Mouse (Mus musculus): ENCODE measurements at regions not wholly inside any gene's neighbourhood (a gene's known extent, or its start where the extent isn't known, plus 50 kb on each side); places are given as distances from the start of the nearest gene placed in this dataset.

DNA sequence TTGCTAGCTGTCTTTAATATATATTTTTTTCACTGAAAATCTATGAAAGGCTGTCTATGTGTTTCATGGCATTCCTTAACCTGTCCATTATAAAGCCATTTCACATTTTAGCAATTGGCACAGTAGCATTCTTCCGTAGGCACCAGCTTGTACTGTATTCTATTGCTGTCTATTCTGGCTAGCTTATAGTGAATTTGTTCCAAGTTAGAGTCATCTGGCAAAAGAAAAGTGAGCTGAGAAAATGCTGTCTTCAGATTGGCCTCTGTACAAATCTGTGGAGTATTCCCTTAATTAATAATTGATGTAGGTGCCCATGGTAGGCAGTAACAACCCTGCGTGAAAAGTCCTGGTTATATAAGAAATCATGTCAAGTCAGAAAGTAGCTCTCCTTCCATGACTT, 304.3 kb downstream of the Slc16a7 start:
- no peaks in the 10 kb centered on the region for H3K36me3 ChIP-seq (ENCODE audit: control insufficient read depth, insufficient read depth, low read length)
- H3K4me3 ChIP-seq (replicated peaks; ENCODE audit: low read depth, low read length): no peak overlapping the region
- DNase-seq (no peak), ATAC-seq (ENCODE audit: low FRiP score, low TSS enrichment) (no peak)
- 87% methylated on average over 2 of the region's 2 CpGs for WGBS
- no peak overlapping the region for H3K27ac ChIP-seq (replicated peaks; ENCODE audit: low read depth, low read length)
- no peak overlapping the region for H3K9ac ChIP-seq (replicated peaks; ENCODE audit: low read length)
- no peak overlapping the region for H3K4me2 ChIP-seq (ENCODE audit: low read length)
- H3K9me3 ChIP-seq (ENCODE audit: control insufficient read depth, low read length): no peaks in the 10 kb centered on the region
- no peaks in the 10 kb centered on the region for H3K4me1 ChIP-seq (ENCODE audit: control insufficient read depth, insufficient read depth, low read length)
- H3K27me3 ChIP-seq (ENCODE audit: control insufficient read depth, insufficient read depth, low read length): no peaks in the 10 kb centered on the region

DNA sequence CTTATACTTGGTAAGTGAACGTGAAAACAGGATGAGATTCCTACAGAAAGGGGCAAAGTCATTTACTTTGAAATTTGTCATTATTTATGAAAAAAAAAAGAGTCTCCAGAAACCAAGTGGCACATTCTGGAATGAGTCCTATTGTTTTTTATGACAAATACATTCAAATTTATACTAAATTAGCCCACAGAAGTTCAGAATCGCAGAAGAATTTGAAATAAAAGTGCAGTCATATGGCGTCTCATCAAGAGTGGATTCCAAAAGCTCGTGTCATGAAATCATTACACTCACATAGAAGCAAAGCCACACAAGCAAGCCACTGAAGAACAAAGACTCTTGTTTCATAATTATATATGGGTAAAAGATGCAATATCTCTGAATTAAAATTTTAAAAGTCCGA, 316.9 kb downstream of the Slc16a7 start:
- DNase-seq (no peak), ATAC-seq (ENCODE audit: low FRiP score, low TSS enrichment) (no peak)
- Histone ChIP-seq H3K4me1 (ENCODE audit: control insufficient read depth, insufficient read depth, low read length) (no peaks in the 10 kb centered on the region), H3K27ac (replicated peaks; ENCODE audit: low read depth, low read length) (no peak overlapping the region), H3K27me3 (ENCODE audit: control insufficient read depth, insufficient read depth, low read length) (no peaks in the 10 kb centered on the region), H3K4me2 (ENCODE audit: low read length) (no peak overlapping the region), H3K4me3 (replicated peaks; ENCODE audit: low read depth, low read length) (no peak overlapping the region), H3K36me3 (ENCODE audit: control insufficient read depth, insufficient read depth, low read length) (no peaks in the 10 kb centered on the region), H3K9ac (replicated peaks; ENCODE audit: low read length) (no peak overlapping the region), H3K9me3 (ENCODE audit: control insufficient read depth, low read length) (no peaks in the 10 kb centered on the region)
- WGBS: 90% methylated on average over 5 of the region's 5 CpGs

DNA sequence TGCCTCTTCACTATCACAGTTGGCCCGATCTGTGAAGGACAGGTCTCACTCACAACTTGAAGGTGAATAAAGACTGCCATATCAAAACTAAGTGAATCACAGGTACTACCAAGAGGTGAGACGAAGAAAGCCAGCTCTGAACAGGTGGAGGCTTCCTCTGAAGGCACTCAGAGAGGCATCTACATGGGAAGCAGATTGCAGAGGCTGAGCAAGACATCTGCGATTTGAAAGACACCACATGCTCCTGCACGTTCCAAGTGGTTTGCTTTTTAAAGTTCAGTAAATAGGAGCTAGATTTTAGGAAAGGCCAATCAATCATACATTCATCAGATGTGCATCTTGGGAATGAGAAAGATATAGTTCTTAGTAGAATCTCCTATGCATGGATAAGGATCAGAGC, 319.0 kb downstream of the Slc16a7 start:
- Histone ChIP-seq H3K27ac (replicated peaks; ENCODE audit: low read depth, low read length) (no peak overlapping the region), H3K4me1 (ENCODE audit: control insufficient read depth, insufficient read depth, low read length) (no peaks in the 10 kb centered on the region), H3K9ac (replicated peaks; ENCODE audit: low read length) (no peak overlapping the region), H3K9me3 (ENCODE audit: control insufficient read depth, low read length) (no peaks in the 10 kb centered on the region), H3K4me2 (ENCODE audit: low read length) (no peak overlapping the region), H3K36me3 (ENCODE audit: control insufficient read depth, insufficient read depth, low read length) (no peaks in the 10 kb centered on the region), H3K27me3 (ENCODE audit: control insufficient read depth, insufficient read depth, low read length) (no peaks in the 10 kb centered on the region), H3K4me3 (replicated peaks; ENCODE audit: low read depth, low read length) (no peak overlapping the region)
- ATAC-seq (ENCODE audit: low FRiP score, low TSS enrichment) (no peak), DNase-seq (no peak)
- 89% methylated on average over 4 of the region's 4 CpGs for WGBS

DNA sequence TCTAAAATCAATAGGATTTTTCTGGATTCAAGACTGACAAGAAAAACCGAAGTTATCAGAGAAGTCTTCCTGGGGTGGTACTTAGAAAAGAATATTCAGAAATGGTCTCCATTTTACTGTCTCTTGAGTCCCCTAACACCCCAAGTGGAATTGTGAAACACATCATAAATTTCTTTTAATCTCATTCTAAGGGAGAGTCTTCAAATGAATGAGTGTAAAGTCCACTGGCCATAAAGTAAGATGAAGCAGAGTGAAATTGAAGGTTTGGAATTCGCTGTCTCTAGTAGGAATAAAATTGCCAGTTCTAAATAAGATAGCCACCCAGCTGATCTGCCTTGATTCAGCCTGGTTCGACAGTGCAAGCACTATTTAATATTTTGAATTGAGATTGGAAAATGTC, 350.0 kb downstream of the Slc16a7 start:
- DNase-seq (no peak), ATAC-seq (ENCODE audit: low FRiP score, low TSS enrichment) (no peak)
- Histone ChIP-seq H3K9me3 (ENCODE audit: control insufficient read depth, low read length) (no peaks in the 10 kb centered on the region), H3K9ac (replicated peaks; ENCODE audit: low read length) (no peak overlapping the region), H3K4me1 (ENCODE audit: control insufficient read depth, insufficient read depth, low read length) (no peaks in the 10 kb centered on the region), H3K27me3 (ENCODE audit: control insufficient read depth, insufficient read depth, low read length) (no peaks in the 10 kb centered on the region), H3K27ac (replicated peaks; ENCODE audit: low read depth, low read length) (no peak overlapping the region), H3K4me3 (replicated peaks; ENCODE audit: low read depth, low read length) (no peak overlapping the region), H3K4me2 (ENCODE audit: low read length) (no peak overlapping the region), H3K36me3 (ENCODE audit: control insufficient read depth, insufficient read depth, low read length) (no peaks in the 10 kb centered on the region)
- WGBS: 87% methylated on average over 3 of the region's 3 CpGs

DNA sequence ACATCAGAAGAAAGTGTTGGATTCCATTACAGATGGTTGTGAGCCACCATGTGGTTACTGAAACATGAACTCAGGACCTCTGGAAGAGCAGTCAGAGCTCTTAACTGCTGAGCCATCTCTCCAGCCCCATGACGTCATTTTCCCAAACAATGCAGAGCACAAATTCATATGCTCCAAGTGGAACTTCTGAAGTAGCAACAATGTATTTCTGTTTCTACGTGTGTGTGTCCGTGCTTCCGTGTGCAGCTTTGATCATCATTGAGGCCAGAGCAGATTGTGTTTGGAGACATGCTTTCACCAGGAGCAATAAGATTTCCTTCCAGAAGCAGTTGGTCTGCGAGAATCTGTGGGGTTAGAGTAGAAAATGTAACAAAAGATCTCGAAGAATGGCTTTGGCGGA, 353.6 kb downstream of the Slc16a7 start:
- WGBS: 79% methylated on average over 7 of the region's 7 CpGs
- DNase-seq (no peak), ATAC-seq (ENCODE audit: low FRiP score, low TSS enrichment) (no peak)
- Histone ChIP-seq H3K36me3 (ENCODE audit: control insufficient read depth, insufficient read depth, low read length) (no peaks in the 10 kb centered on the region), H3K4me2 (ENCODE audit: low read length) (no peak overlapping the region), H3K27ac (replicated peaks; ENCODE audit: low read depth, low read length) (no peak overlapping the region), H3K4me3 (replicated peaks; ENCODE audit: low read depth, low read length) (no peak overlapping the region), H3K9ac (replicated peaks; ENCODE audit: low read length) (no peak overlapping the region), H3K27me3 (ENCODE audit: control insufficient read depth, insufficient read depth, low read length) (no peaks in the 10 kb centered on the region), H3K4me1 (ENCODE audit: control insufficient read depth, insufficient read depth, low read length) (no peaks in the 10 kb centered on the region), H3K9me3 (ENCODE audit: control insufficient read depth, low read length) (no peaks in the 10 kb centered on the region)

DNA sequence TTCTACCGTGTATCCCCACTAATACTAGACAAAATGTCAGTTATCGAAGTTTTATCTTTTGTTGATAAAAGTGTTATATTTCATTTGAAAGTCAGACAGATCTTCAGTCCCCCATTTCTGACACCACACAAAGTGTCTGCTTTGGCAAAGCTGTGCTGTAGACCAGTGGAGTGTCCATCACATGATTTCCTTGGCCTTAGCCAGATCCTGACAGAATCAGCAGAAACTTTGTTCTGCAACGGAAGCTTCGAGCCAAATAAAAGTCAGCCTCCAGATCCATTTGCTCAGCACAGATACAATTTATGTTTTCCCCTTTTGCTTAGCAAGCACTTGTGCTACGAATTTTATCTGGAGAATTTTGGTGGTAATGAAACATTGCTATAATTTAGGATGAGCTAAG, 360.9 kb downstream of the Slc16a7 start:
- Histone ChIP-seq H3K27me3 (ENCODE audit: control insufficient read depth, insufficient read depth, low read length) (no peaks in the 10 kb centered on the region), H3K4me3 (replicated peaks; ENCODE audit: low read depth, low read length) (no peak overlapping the region), H3K9ac (replicated peaks; ENCODE audit: low read length) (no peak overlapping the region), H3K36me3 (ENCODE audit: control insufficient read depth, insufficient read depth, low read length) (no peaks in the 10 kb centered on the region), H3K9me3 (ENCODE audit: control insufficient read depth, low read length) (no peaks in the 10 kb centered on the region), H3K4me2 (ENCODE audit: low read length) (no peak overlapping the region), H3K27ac (replicated peaks; ENCODE audit: low read depth, low read length) (no peak overlapping the region), H3K4me1 (ENCODE audit: control insufficient read depth, insufficient read depth, low read length) (no peaks in the 10 kb centered on the region)
- no peak for DNase-seq
- no peak for ATAC-seq (ENCODE audit: low FRiP score, low TSS enrichment)
- WGBS: 86% methylated on average over 5 of the region's 5 CpGs

DNA sequence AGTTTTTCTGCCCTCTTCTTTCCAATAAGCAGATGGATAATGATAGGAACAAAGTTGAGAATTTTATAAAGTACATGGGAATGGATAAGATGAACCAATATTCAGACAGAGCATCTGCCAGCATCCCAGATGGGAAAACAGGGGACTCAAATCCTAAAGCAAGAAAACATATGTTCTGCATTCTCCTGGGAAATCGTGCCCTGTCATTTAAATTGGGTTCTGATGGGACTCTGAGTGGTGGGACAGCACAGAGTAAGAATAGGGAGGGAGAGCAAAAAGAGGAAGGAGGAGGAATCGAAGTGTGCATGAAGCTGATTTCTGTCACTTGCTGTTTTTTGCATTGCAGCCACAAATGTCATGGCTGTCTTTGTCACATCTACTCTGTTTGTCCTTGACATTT, 362.4 kb downstream of the Slc16a7 start:
- 66% methylated on average over 2 of the region's 2 CpGs for WGBS
- ATAC-seq (ENCODE audit: low FRiP score, low TSS enrichment): no peak
- DNase-seq: no peak

More for the DNA sequence above, 362.4 kb downstream of the Slc16a7 start:
- Histone ChIP-seq H3K27me3 (ENCODE audit: control insufficient read depth, insufficient read depth, low read length) (no peaks in the 10 kb centered on the region), H3K4me1 (ENCODE audit: control insufficient read depth, insufficient read depth, low read length) (no peaks in the 10 kb centered on the region), H3K9ac (replicated peaks; ENCODE audit: low read length) (no peak overlapping the region), H3K4me3 (replicated peaks; ENCODE audit: low read depth, low read length) (no peak overlapping the region), H3K9me3 (ENCODE audit: control insufficient read depth, low read length) (no peaks in the 10 kb centered on the region), H3K4me2 (ENCODE audit: low read length) (no peak overlapping the region), H3K27ac (replicated peaks; ENCODE audit: low read depth, low read length) (no peak overlapping the region), H3K36me3 (ENCODE audit: control insufficient read depth, insufficient read depth, low read length) (no peaks in the 10 kb centered on the region)
